Mouse (Mus musculus) bone marrow, adult 2 months (tissue): ENCODE results near the gene Pgap2.
A peak's percentile ranks its signal among the peaks of the same experiment; 100 is the strongest.

Experiments used
- CTCF ChIP-seq: fragments of 200-500 bp; IDR thresholded peaks from 2 replicates; pipeline ENCODE4 v1.5.1; 2011; ENCODE audit warnings: low read length, control low read depth; ENCODE audit not compliant: control insufficient read depth, insufficient read depth
- POLR2A ChIP-seq: fragments of 200-500 bp; IDR thresholded peaks from 2 replicates; pipeline ENCODE4 v1.6.1; 2011; ENCODE audit warnings: low read depth, mild to moderate bottlenecking, control low read depth, low read length, borderline replicate concordance; ENCODE audit not compliant: control insufficient read depth

- TF ChIP-seq CTCF (no peak), POLR2A (peak; percentile 34; the same call in 1 of the 2 replicates)
Observed at GRCm38 (mm10) chr7:102246956-102247797, 37.2 kb downstream of the Pgap2 start.
